Mouse (Mus musculus) brown adipose tissue, adult 24 weeks (tissue): ENCODE data around the gene Hcn1. TPM values are rescaled to one million over a fixed set of nuclear protein-coding genes. Genes with fewer than 3 reads are reported as not detected.

Source experiments
- H3K27ac ChIP-seq: fragments of 200-500 bp; replicated peaks from 2 replicates; pipeline ENCODE4 v1.5.1; 2012; ENCODE audit warnings: low read depth, mild to moderate bottlenecking, low read length
- H3K4me1 ChIP-seq: fragments of 200-500 bp; 2 replicates; pipeline ENCODE4 v1.6.1; 2012; ENCODE audit warnings: low read length, mixed read lengths; ENCODE audit not compliant: control insufficient read depth, insufficient read depth, insufficient read length
- H3K4me3 ChIP-seq: fragments of 200-500 bp; 2 replicates; pipeline ENCODE4 v1.5.1; 2012; ENCODE audit warnings: low read depth, mild to moderate bottlenecking, low read length, moderate library complexity; ENCODE audit not compliant: insufficient read depth
- polyA plus RNA-seq: library from polyadenylated mRNA; stranded (reverse); fragments of >200 nt; gene quantifications from 2 replicates; pipeline ENCODE4 v1.2.4, GENCODE M21; 2012; ENCODE audit not compliant: missing spikeins, insufficient read depth, insufficient read length

Hcn1 gene
- polyA plus RNA-seq, 1 experiment = not detected

DNA sequence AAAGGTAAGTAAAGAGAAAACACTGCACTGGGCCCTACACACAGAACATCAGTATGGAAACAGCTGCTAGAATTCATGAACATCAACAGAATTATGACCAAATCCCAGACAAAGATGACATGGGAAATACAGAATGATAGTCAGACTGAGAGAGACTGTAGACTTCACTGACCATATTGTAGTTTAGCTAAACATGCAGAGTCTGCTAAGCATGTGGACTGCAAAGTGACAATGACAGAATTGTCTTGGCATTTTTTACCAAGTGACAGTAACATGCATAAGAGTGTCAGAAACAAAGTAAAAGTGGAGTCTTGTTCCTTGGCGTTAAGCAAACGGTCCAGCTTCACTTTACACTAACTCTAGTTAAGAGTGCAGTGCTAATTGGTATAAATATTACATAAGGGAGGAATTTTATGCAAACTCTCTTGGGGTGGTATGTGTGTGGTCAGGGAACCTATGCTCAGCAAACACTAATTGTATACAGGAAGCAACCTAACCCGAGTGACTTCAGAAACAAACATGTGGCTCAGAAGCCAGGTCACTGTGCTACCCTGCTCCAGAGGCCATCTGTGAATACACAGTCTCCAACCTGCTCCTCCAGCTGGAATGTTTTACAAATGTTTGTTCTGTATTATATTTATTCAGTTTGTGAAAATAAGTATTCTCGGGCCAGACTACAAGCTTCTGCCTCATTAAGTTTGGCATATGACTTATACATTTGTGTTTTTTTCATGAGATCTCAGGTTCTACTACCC is 278.5 kb downstream of the Hcn1 start:
- Histone ChIP-seq H3K4me3 (no peak overlapping the region), H3K27ac (no peak overlapping the region), H3K4me1 (no peaks in the 10 kb centered on the region)

DNA sequence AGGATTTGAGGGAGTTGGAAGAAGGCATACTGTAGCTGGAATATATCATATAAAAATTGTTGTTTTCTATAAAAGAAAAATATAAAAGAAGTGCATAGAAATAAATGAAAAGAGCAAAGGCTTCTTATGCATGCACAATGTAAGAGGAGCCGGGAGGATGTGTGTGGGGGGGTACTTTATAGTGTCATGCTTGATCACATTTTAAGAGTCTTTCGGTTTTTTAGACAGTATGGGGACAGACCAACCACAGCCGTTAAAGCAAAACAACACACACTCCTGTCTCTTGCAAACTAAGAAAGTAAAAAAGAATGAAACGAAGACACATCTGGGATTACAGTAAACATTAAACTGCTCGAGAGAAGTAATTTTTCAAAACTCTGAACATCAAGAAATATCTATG is 290.0 kb downstream of the Hcn1 start:
- H3K27ac ChIP-seq = no peak overlapping the region
- H3K4me1 ChIP-seq = no peaks in the 10 kb centered on the region
- H3K4me3 ChIP-seq = no peak overlapping the region

DNA sequence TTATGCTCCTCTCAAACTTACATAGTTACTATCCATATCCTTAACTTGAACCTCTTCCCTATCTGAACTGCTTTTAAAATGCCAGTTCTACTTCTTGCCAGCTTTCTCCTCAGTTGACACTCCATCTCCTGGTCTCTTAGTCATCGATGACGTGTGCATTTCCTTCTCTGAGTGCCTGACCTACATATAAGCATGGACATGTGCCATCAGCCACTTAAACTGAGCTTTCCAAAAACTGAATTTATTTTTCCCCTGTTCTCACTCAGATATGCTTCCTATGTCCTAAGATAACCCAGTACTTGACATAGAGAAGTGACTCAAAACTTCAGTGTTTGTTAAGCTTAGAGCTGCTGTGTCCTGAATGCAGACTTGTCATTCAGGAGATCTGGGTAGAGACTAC is 295.9 kb downstream of the Hcn1 start:
- H3K27ac ChIP-seq = no peak overlapping the region
- H3K4me3 ChIP-seq = no peak overlapping the region
- H3K4me1 ChIP-seq = no peaks in the 10 kb centered on the region

- Histone ChIP-seq H3K27ac (no peak overlapping the region), H3K4me1 (no peaks in the 10 kb centered on the region), H3K4me3 (no peak overlapping the region)
Observed at GRCm38 (mm10) chr13:117907801-117908200, 305.7 kb downstream of the Hcn1 start.

- H3K4me3 ChIP-seq = no peak overlapping the region
- H3K27ac ChIP-seq = no peak overlapping the region
- H3K4me1 ChIP-seq = no peaks in the 10 kb centered on the region
Observed at GRCm38 (mm10) chr13:117929734-117930133, 327.6 kb downstream of the Hcn1 start.

- Histone ChIP-seq H3K4me1 (no peaks in the 10 kb centered on the region), H3K27ac (no peak overlapping the region), H3K4me3 (no peak overlapping the region)
Observed at GRCm38 (mm10) chr13:117931746-117932145, 329.6 kb downstream of the Hcn1 start.

- Histone ChIP-seq H3K4me3 (no peak overlapping the region), H3K4me1 (no peaks in the 10 kb centered on the region), H3K27ac (no peak overlapping the region)
Observed at GRCm38 (mm10) chr13:117938761-117939160, 336.6 kb downstream of the Hcn1 start.

GRCm38 (mm10) chr13:117940536-117941280 is 338.6 kb downstream of the Hcn1 start:
- Histone ChIP-seq H3K4me3 (no peak overlapping the region), H3K4me1 (no peaks in the 10 kb centered on the region), H3K27ac (no peak overlapping the region)

DNA sequence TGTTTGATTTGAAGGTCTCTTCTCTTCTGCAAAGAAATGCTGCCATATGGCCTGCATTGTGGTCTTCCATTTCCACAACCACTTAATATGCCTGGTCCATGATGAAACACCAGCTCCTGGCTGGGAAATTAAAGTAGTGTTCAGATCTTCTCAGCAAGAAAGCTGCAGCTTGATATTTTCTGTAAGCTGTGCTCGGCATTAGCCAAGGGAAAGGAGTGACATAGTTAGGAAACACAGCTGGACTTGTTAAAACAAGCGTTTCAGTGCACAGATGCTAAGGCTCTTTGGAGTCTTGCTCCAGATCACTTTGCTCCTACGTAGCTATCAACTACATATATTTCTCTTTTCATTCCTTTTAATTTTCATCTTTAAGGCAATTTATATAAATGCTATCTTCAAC is 344.7 kb downstream of the Hcn1 start:
- Histone ChIP-seq H3K4me1 (no peaks in the 10 kb centered on the region), H3K4me3 (no peak overlapping the region), H3K27ac (no peak overlapping the region)

DNA sequence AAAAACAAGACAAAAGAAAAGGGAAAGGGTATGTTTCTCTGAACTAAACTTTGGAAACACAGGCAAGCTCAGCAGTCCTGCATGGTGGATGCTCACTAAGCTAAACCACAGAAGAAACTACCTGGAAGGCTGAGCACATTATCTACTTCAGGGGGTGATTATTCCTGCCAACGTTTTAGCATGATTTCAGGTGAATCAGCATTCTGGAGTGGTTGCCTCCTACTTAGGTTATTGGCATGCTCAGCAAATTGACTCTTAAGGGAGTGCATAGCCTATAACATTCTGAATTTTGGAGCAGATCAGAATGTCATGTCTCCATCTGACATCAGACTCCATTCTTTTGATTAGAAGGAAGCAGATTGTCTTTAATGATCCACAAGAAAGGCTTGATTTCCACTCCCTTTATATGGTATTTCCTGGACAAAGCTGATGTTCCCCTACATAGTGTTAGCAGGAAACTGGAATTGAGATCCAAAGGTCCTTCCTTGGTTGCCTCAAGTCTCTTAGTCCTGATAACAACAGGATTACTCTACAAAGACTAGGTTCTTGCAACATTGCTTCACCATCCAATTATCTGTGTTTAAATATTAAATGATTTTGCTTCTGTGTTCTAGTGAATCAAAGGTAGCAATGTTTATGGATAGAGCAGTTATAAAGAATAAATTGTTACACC is 345.7 kb downstream of the Hcn1 start:
- Histone ChIP-seq H3K27ac (no peak overlapping the region), H3K4me1 (no peaks in the 10 kb centered on the region), H3K4me3 (no peak overlapping the region)

DNA sequence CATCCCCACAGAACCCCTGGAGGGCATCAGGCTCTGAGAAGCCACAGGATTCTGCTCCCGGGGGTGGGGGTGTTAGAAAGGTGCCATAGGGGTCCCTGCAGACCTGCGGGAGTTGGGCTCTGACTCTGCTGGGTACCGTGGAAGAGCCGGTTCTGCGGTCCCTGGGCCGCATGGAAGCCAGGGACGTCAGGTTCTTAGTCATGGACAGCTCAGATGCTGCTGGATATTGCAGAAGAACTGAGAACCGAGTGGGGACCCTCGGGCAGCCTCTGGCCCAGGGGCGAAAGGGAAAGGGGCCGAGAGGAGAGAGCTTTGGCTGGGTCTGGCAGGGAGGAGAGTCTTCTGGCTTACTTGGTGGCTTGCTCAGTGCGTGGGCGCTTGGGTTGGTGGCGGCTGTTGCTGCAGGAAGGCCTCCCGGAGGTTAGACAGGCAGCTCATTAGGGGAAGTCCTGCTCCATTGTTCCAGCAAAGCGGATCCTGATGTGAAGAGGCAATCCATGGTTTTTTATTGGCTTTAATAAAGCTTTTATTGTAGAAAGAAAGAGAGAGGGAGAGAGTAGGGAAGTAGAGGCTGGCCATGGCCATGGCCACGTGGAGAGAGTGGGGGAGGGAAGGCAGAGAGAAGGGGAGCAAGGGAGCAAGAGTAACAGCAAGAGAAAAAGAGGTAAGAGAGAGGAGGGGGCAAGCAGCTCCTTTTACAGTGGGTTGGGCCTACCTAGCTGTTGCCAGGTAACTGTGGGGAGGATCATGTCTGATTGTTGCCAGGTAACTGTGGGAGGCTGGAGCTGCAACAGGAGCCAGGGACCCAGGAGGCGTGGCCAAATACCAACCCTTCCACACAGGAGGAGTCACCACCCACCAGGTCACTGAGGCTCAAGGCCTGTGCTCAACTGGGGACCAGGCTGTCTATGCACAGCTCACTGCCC is 356.6 kb downstream of the Hcn1 start:
- Histone ChIP-seq H3K27ac (no peak overlapping the region), H3K4me3 (no peak overlapping the region), H3K4me1 (no peaks in the 10 kb centered on the region)

DNA sequence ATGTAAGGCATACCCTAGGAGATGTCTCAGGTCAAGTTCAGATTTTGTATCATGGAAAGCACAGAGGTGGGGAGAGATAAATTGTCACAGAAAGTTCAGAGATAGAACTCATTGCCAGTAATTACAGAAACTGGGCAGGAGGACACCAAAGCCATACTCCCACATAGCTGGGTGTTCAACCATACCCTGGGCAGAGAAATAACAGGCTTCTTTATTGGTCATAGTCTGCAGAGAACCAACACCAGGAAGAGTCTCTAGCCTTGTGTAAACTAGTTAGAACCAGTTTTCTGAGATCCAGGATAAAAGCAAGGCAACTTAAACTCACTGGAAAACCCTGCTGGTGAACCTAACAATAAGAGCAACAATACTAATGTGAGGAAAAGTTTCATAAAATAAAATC is 362.5 kb downstream of the Hcn1 start:
- Histone ChIP-seq H3K27ac (no peak overlapping the region), H3K4me1 (no peaks in the 10 kb centered on the region), H3K4me3 (no peak overlapping the region)

GRCm38 (mm10) chr13:117975382-117975781 is 373.3 kb downstream of the Hcn1 start:
- H3K4me1 ChIP-seq = no peaks in the 10 kb centered on the region
- no peak overlapping the region for H3K27ac ChIP-seq
- H3K4me3 ChIP-seq = no peak overlapping the region

GRCm38 (mm10) chr13:117975823-117976222 is 373.7 kb downstream of the Hcn1 start:
- Histone ChIP-seq H3K4me3 (no peak overlapping the region), H3K27ac (no peak overlapping the region), H3K4me1 (no peaks in the 10 kb centered on the region)

DNA sequence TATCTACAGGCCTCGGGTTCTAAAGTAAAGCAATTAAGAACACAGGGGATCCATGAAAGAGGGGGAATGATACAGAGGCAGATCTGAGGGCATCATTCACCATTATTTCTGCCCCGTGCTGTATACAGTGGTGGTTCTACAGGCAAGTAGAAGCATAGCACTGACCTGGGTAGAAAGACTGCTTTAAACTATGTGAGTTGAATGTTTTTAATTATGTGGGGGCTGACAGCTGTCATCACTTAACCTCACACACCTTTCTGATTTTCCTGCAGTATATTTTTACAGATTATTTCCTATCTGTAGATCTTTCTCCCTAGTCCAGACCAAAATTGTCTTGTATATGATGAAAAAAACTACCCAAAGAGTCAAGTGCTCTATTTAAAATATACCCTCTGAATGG is 382.2 kb downstream of the Hcn1 start:
- Histone ChIP-seq H3K4me1 (no peaks in the 10 kb centered on the region), H3K27ac (no peak overlapping the region), H3K4me3 (no peak overlapping the region)
